Mouse (Mus musculus) B cell, adult 67 days (primary cell): Measurements from ENCODE around the gene Cdhr4. TPM values are rescaled to one million over a fixed set of nuclear protein-coding genes. Genes with fewer than 3 reads are reported as not detected.

ENCODE experiments used
- total RNA-seq, 2 experiments: library from RNA; stranded (reverse); gene quantifications; 4 replicates each; pipeline ENCODE4 v1.2.4; 2023

Gene Cdhr4
- under 1 TPM in 1 of 2 experiments, not detected in 1; 0.38 TPM for total RNA-seq

DNA sequence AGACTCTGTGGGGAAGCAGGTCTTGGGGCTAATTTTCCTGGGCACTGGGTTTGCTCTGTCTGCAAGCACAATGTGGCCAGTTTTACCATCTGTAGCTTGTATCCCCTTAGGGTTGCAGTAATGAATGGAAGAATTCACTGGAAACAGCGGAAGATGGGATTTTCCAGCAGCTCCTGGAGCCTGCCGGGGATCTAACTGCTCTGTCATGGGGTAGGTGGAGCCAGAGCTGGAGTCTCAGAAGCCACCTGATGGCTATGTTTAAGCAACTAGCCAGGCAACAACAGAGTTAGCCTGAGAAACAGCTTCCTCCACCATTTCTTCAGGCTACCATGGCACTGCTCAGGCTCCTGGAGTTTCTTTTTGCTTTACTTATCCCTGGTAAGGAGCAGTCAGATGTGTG is at the start of gene Cdhr4:
Gene Cdhr4, plus strand, starts transcription at position 301 of the 400 bp plus-strand sequence.

DNA sequence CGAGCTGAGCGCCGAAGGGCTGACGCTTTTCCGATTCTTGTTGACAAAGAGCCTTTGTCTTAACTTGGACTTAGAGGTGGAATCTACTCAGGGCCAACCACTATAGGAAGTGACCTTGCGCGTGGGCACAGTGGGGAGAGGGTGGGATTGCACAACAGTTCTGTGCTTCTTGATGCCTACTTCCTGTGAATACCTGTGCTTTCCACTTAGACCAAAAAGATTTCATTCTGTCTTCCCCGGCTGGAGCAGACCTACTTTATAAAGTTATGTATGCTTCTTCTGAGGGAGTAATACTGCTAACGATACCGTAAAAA is 42.4 kb upstream of the Cdhr4 start, which contains the start of gene Traip:
Gene Traip, plus strand, starts transcription at position 215 of the 314 bp plus-strand sequence.

DNA sequence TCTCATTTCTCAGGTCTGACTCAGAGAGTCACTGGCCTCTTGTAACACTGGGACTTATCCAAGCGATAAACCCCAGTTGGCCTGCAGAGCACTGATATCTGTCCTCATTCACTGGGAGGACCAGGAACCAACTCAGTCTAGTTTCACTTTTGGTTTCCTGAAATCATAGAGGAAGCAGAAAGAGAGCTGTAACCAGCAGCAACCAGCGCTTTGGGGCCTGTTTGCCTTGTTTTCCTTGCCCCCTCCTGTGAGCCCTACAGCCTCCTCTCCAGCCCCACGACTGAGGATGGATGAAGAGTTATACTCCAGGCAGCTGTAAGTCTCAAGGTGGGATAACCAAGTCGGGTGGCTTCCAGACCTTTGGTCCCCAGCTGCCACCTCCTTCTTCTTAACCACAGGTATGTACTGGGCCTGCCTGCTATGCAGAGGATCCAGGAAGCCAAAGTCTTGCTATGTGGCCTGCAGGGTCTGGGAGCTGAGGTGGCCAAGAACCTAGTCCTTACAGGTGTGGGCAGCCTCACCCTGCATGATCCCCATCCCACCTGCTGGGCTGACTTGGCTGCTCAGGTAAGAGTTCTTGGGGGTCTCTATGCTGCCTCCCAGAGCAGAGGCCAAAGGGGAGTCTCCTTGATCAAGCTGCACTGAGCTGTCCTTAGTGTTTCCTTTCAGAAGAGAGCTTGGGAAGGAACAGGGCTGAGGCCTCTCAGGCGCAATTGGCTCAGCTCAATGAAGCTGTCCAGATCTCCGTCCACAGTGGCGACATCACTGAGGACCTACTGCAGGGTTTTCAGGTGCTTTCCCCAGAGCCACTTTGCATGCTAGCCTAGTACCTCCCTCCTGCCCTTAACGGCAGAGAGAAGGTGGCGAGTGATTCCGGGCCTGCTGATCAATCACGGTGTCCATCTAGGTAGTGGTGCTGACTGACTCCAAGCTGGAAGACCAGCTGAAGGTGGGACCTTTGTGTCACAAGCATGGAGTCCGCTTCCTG is 16.6 kb upstream of the Cdhr4 start, which contains the start of gene Uba7:
Gene Uba7, plus strand, starts transcription at position 107 of the 988 bp plus-strand sequence.

DNA sequence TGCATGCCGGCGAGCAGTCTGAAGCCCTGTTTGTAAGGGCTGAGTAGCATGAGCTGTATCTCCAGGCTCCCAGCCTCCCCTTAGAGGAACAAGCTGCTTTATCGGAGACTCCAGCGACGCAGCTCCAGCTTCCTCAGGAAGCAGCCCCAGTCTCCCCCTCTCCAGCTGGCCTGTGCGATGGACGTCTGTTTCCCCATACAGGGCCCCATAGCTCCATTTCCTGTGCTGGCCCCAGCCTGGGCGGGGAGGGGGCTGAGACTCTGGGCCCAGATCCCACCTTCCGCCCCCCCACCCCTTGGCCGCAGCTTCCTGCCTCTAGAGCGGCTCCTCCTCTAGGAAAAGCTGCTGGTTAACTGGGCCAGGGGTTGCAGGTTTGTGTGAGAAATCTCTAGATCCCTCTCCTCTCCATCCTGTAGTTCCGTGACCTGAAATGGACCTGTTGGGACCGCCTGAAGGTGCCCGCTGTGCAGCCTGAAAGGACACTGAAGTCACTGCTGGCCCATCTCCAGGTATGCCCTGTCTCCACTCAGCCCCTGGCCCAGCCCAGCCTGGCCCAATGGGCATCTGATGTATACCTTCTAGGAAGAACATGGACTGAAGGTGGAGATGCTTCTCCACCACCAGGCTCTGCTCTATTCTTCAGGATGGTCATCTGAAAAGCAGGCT is 9.5 kb upstream of the Cdhr4 start, which contains the start of gene Gm20661:
Gene Gm20661, plus strand, starts transcription at position 378 of the 666 bp plus-strand sequence.

DNA sequence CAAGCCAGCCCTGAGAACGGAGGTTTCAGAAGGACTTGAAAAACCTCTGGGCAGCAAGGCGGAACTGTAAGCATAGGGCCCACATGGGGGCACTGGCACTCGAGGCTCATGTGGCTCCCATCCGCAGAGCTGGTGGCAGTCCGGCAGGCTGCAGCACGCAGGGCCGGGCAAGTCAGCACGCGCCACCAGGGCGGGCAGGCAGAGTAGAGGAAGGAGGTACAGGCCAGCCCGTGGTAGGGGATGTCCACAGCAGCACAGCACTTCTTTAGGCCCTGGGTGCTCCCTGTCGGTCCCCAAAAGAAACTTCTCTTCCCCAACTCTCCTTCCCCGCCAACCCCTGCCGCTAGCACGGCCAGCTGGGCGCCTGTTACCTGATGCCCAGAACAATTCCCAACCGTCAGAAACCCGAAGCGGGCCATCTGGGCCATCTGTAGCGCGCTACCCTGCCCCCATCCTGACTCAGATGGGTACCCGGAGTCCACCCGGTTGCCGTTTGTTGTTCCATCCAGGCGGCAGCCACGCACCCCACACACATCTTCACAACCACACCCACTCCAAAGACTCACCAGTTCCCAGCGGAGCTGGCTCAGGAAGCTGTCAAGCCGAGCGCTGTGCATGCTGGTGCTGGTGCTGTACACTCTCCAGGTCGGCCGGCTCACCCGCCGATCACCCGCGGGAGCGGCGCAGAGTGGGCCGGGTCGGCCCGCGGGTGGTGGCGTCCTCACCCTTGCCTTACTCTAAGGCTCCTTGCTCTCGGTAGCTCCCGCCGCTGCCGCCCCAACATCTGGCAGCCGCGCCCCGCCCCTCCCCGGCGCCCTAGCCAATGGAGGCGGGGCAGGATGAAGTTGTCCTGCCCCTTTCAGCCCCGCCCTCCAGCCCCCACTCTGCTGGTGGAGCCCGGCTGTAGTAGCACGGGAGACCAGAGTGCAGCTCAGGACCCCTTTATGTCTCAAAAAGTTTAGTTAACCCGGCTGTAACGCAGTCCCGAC is 6.9 kb upstream of the Cdhr4 start, which contains the start of gene Inka1:
Gene Inka1, minus strand, starts transcription at position 749 of the 989 bp plus-strand sequence.

DNA sequence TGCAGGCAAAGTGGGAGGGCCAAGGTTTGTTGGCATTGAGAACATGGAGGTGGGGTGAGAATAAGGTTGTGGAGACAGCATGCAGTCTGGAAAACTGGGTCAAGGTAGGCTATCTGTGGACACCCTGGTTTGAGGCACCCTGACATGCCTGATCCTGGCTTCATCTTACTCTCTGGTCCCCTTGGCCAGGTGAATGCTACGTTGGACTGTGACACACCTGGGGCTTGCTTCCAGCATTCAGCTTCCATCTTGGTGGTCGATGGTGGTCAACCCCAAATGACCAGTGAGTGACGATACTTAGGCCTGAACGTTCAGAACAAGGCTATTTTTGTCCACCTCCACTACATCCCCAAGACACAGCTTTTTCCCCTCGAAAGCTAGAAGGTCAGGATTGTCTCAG is 3.8 kb downstream of the Cdhr4 start, which contains the start of gene Gm20662:
Gene Gm20662, plus strand, starts transcription at position 301 of the 400 bp plus-strand sequence.

GRCm38 (mm10) chr9:108001922-108002770 is 9.8 kb downstream of the Cdhr4 start, which contains the start of gene Ip6k1:
TSS of gene Ip6k1 (plus strand) at chr9:108002501.

GRCm38 (mm10) chr9:108049016-108049455 is 56.7 kb downstream of the Cdhr4 start, which contains the start of gene Gmppb:
TSS of gene Gmppb (plus strand) at chr9:108049242.

Other genes starting within 250 kb of the Cdhr4 start
- gene Rbm5, start 221.5 kb upstream of the Cdhr4 start, total RNA-seq = 100 to 1,000 TPM; 397 to 424 TPM
- gene Rbm6, start 119.3 kb upstream of the Cdhr4 start, total RNA-seq = 100 to 1,000 TPM; 117 to 128 TPM
- gene Mon1a, start 104.3 kb upstream of the Cdhr4 start, total RNA-seq = 10 to 100 TPM; 16.1 to 21.0 TPM
- gene Mst1r, start 85.6 kb upstream of the Cdhr4 start, total RNA-seq = under 1 TPM in 1 of 2 experiments, not detected in 1; 0.41 TPM
- gene Actl11, start 64.0 kb upstream of the Cdhr4 start, total RNA-seq = not detected
- not detected for gene Camkv, start 56.8 kb upstream of the Cdhr4 start, total RNA-seq
- 1 to 10 TPM; 5.9 to 9.3 TPM for gene Traip, start 42.4 kb upstream of the Cdhr4 start, total RNA-seq
- 100 to 1,000 TPM; 209 to 244 TPM for gene Uba7, start 17.0 kb upstream of the Cdhr4 start, total RNA-seq
- gene Gm20661, start 9.4 kb upstream of the Cdhr4 start, total RNA-seq = not detected
- gene Inka1, start 6.6 kb upstream of the Cdhr4 start, total RNA-seq = 1 to 10 TPM; 4.9 to 6.0 TPM
- 1 to 10 TPM in 1 of 2 experiments, not detected in 1; 3.6 TPM for gene Gm20662, start 3.9 kb downstream of the Cdhr4 start, total RNA-seq
- gene Ip6k1, start 10.0 kb downstream of the Cdhr4 start, total RNA-seq = 100 to 1,000 TPM; 133 to 142 TPM
- 10 to 100 TPM; 31.3 to 38.4 TPM for gene Gmppb, start 56.7 kb downstream of the Cdhr4 start, total RNA-seq
- 10 to 100 TPM in 1 of 2 experiments, 1 to 10 TPM in 1; 7.0 to 12.0 TPM for gene Amigo3, start 60.7 kb downstream of the Cdhr4 start, total RNA-seq
- gene Mst1, start 87.9 kb downstream of the Cdhr4 start, total RNA-seq = under 1 TPM in 1 of 2 experiments, not detected in 1; 0.23 TPM
- gene Rnf123, start 90.8 kb downstream of the Cdhr4 start, total RNA-seq = 100 to 1,000 TPM; 206 to 230 TPM
- gene Apeh, start 102.1 kb downstream of the Cdhr4 start, total RNA-seq = 100 to 1,000 TPM; 126 to 158 TPM
- gene Bsn, start 197.9 kb downstream of the Cdhr4 start, total RNA-seq = under 1 TPM; 0.21 to 0.49 TPM